Mouse (Mus musculus) G1E (cell line): ENCODE data around the gene Uckl1.

ENCODE experiments used
- CTCF ChIP-seq: IDR thresholded peaks from 2 replicates; pipeline ENCODE4 v1.5.1; 2012; ENCODE audit warnings: low read depth, low read length, inconsistent platforms, mixed read lengths
- GATA2 ChIP-seq: IDR thresholded peaks from 2 replicates; pipeline ENCODE4 v1.6.1; 2012; ENCODE audit warnings: low read depth, low read length, inconsistent platforms, borderline replicate concordance
- POLR2AphosphoS5 ChIP-seq: IDR thresholded peaks from 2 replicates; pipeline ENCODE4 v1.6.1; 2012; ENCODE audit warnings: low read depth, low read length, inconsistent platforms; ENCODE audit not compliant: insufficient replicate concordance

DNA sequence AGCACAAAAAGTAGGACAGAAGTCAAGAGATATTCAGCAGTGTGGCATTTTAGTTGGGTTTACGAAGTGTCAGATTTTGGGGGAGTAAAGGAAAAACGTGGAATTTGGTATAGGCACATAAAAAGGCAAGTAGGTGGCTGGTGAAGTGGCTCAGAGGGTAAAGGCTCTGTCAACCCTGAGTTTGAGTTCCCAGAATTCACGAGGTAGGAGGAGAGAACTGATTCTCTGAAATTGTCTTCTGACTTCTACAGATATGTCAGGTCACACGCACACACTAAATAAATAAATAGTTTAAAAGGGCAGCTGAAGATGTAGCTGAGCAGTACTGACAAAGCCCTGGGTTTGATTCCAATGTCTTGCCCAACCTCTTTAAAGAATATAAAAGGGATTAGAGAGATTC lies 17.7 kb upstream of the Uckl1 start:
- TF ChIP-seq CTCF (no peak), POLR2AphosphoS5 (no peak), GATA2 (no peak)
